Mouse (Mus musculus): ENCODE measurements around the gene Acp7. TPM values are rescaled to one million over a fixed set of nuclear protein-coding genes. Genes with fewer than 3 reads are reported as not detected.
"Not testable (repeated sequence)": the region's sequence is repeated elsewhere in the genome, so short reads cannot be mapped to it uniquely, and the experiment has no call there.

Acp7 gene
- not detected in 2 replicates for polyA plus RNA-seq (2014; fragmentation: Nextera tagmentation; extraction: Ambion mirVana)

DNA sequence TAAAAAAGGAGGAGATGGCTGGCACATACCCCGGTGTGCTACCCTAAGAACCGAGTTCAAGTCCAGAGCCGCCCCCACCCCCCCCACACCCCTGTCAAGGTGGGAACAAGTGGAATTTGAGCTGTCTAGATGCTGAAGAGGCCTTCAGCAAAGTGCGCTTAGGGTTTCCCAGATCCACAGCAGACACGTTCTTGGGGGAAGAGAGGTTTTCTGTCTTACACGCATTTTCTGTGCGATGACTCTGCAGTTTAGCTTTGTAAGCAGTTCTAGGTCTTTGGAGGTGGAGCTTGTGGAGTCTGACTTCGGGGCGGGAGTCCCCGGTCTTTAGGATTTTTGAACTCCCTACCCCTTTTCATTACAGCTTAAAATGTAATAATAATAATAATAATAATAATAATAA, at the start of gene Acp7:
Gene Acp7 (minus strand): TSS at position 260 of the 400 bp plus-strand sequence.
- no peaks in the 10 kb centered on the region for H3K9me3 ChIP-seq (ENCODE audit: control insufficient read depth, low read depth, low read length)
- H3K4me3 ChIP-seq (ENCODE audit: low read depth, low read length), result peak within 1 kb of the TSS; percentile 13
- H3K27me3 ChIP-seq (ENCODE audit: control insufficient read depth, insufficient read depth, low read length), result peaks cover 28% of the 10 kb centered on the region
- no peaks in the 10 kb centered on the region for H3K36me3 ChIP-seq (ENCODE audit: control insufficient read depth, insufficient read depth, low read length)
- H3K4me2 ChIP-seq (replicated peaks; ENCODE audit: low read depth, low read length), result peak within 1 kb of the TSS; percentile 28
- no peak within 1 kb of the TSS for H3K9ac ChIP-seq (replicated peaks; ENCODE audit: low read depth, low read length)
- no peaks in the 10 kb centered on the region for H3K4me1 ChIP-seq (ENCODE audit: control insufficient read depth, insufficient read depth, low read length)
- H3K27ac ChIP-seq (ENCODE audit: low read length), result no peak within 1 kb of the TSS
- 32% methylated on average over 10 of the region's 10 CpGs for WGBS
- ATAC-seq (ENCODE audit: insufficient number of reproducible peaks, insufficient read depth, low FRiP score, low read depth), result no peak

DNA sequence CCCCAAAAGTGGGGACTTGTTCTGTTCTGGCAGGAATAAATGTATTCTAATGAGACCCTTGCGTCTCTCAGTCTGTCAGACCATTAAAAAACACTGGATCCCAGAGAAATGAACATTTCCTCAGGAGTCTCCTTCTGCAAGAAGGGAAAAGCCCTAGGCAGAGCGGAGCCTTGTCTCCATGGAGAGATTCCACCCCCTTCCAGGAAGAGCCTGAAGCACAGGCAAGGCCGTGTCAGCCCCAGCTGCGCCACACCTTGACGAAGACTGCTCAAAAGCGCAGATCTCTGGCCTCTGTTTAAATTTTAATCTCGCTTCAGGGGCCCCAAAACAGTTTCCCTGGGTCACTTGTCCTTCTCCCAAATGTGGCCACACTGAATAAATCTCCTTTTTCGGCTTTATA, 46.5 kb upstream of the Acp7 start:
- H3K4me2 ChIP-seq (replicated peaks; ENCODE audit: low read depth, low read length), result no peak overlapping the region
- H3K9me3 ChIP-seq (ENCODE audit: control insufficient read depth, low read depth, low read length), result no peaks in the 10 kb centered on the region
- H3K9ac ChIP-seq (replicated peaks; ENCODE audit: low read depth, low read length), result no peak overlapping the region
- no peak for ATAC-seq (ENCODE audit: insufficient number of reproducible peaks, insufficient read depth, low FRiP score, low read depth)
- WGBS, result 91% methylated on average over 8 of the region's 8 CpGs
- no peak overlapping the region for H3K4me3 ChIP-seq (ENCODE audit: low read depth, low read length)
- no peak overlapping the region for H3K27ac ChIP-seq (ENCODE audit: low read length)
- no peaks in the 10 kb centered on the region for H3K4me1 ChIP-seq (ENCODE audit: control insufficient read depth, insufficient read depth, low read length)
- H3K36me3 ChIP-seq (ENCODE audit: control insufficient read depth, insufficient read depth, low read length), result no peaks in the 10 kb centered on the region
- H3K27me3 ChIP-seq (ENCODE audit: control insufficient read depth, insufficient read depth, low read length), result no peaks in the 10 kb centered on the region

- H3K9ac ChIP-seq (replicated peaks; ENCODE audit: low read depth, low read length), result no peak overlapping the region
- H3K27me3 ChIP-seq (ENCODE audit: control insufficient read depth, insufficient read depth, low read length), result no peaks in the 10 kb centered on the region
- 73% methylated on average over 13 of the region's 13 CpGs for WGBS
- no peak overlapping the region for H3K4me2 ChIP-seq (replicated peaks; ENCODE audit: low read depth, low read length)
- H3K27ac ChIP-seq (ENCODE audit: low read length), result no peak overlapping the region
- ATAC-seq (ENCODE audit: insufficient number of reproducible peaks, insufficient read depth, low FRiP score, low read depth), result no peak
- no peak overlapping the region for H3K4me3 ChIP-seq (ENCODE audit: low read depth, low read length)
- H3K36me3 ChIP-seq (ENCODE audit: control insufficient read depth, insufficient read depth, low read length), result no peaks in the 10 kb centered on the region
- no peaks in the 10 kb centered on the region for H3K9me3 ChIP-seq (ENCODE audit: control insufficient read depth, low read depth, low read length)
- H3K4me1 ChIP-seq (ENCODE audit: control insufficient read depth, insufficient read depth, low read length), result no peaks in the 10 kb centered on the region
Observed at GRCm38 (mm10) chr7:28676811-28677541, 45.8 kb upstream of the Acp7 start.

- H3K27ac ChIP-seq (ENCODE audit: low read length), result no peak overlapping the region
- no peaks in the 10 kb centered on the region for H3K9me3 ChIP-seq (ENCODE audit: control insufficient read depth, low read depth, low read length)
- no peaks in the 10 kb centered on the region for H3K36me3 ChIP-seq (ENCODE audit: control insufficient read depth, insufficient read depth, low read length)
- H3K27me3 ChIP-seq (ENCODE audit: control insufficient read depth, insufficient read depth, low read length), result no peaks in the 10 kb centered on the region
- no peaks in the 10 kb centered on the region for H3K4me1 ChIP-seq (ENCODE audit: control insufficient read depth, insufficient read depth, low read length)
- no peak overlapping the region for H3K9ac ChIP-seq (replicated peaks; ENCODE audit: low read depth, low read length)
- H3K4me2 ChIP-seq (replicated peaks; ENCODE audit: low read depth, low read length), result no peak overlapping the region
- WGBS, result 40% methylated on average over 11 of the region's 11 CpGs
- no peak for ATAC-seq (ENCODE audit: insufficient number of reproducible peaks, insufficient read depth, low FRiP score, low read depth)
- H3K4me3 ChIP-seq (ENCODE audit: low read depth, low read length), result no peak overlapping the region
Observed at GRCm38 (mm10) chr7:28675746-28676145, 44.6 kb upstream of the Acp7 start.

DNA sequence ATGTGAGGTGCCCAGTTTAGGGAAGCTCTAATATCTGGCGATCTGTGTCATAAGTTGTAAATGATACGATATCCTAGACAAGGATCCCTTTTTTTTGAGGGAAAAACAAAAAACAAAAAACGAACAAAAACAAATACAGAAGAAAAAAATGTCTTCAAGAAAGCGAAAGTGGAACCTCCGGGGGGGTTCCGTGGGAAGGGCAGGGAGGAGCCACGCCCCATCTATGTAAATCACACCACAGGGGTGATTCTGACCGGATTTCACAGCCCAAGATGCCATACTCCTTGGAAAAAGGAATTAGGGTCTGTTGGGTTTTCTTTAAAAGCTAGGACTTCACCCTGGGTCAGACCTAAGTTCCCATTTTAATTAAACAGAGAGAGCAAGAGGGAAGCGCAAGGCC, 43.9 kb upstream of the Acp7 start:
- Histone ChIP-seq H3K36me3 (ENCODE audit: control insufficient read depth, insufficient read depth, low read length) (no peaks in the 10 kb centered on the region), H3K4me2 (replicated peaks; ENCODE audit: low read depth, low read length) (no peak overlapping the region), H3K27ac (ENCODE audit: low read length) (no peak overlapping the region), H3K4me3 (ENCODE audit: low read depth, low read length) (no peak overlapping the region), H3K4me1 (ENCODE audit: control insufficient read depth, insufficient read depth, low read length) (no peaks in the 10 kb centered on the region), H3K9me3 (ENCODE audit: control insufficient read depth, low read depth, low read length) (no peaks in the 10 kb centered on the region), H3K9ac (replicated peaks; ENCODE audit: low read depth, low read length) (no peak overlapping the region), H3K27me3 (ENCODE audit: control insufficient read depth, insufficient read depth, low read length) (no peaks in the 10 kb centered on the region)
- WGBS, result 72% methylated on average over 9 of the region's 9 CpGs
- no peak for ATAC-seq (ENCODE audit: insufficient number of reproducible peaks, insufficient read depth, low FRiP score, low read depth)

GRCm38 (mm10) chr7:28672786-28673185, 41.7 kb upstream of the Acp7 start:
- H3K9ac ChIP-seq (replicated peaks; ENCODE audit: low read depth, low read length); H3K4me1 ChIP-seq (ENCODE audit: control insufficient read depth, insufficient read depth, low read length); H3K9me3 ChIP-seq (ENCODE audit: control insufficient read depth, low read depth, low read length); H3K27me3 ChIP-seq (ENCODE audit: control insufficient read depth, insufficient read depth, low read length); ATAC-seq (ENCODE audit: insufficient number of reproducible peaks, insufficient read depth, low FRiP score, low read depth); H3K36me3 ChIP-seq (ENCODE audit: control insufficient read depth, insufficient read depth, low read length); H3K27ac ChIP-seq (ENCODE audit: low read length); H3K4me3 ChIP-seq (ENCODE audit: low read depth, low read length); H3K4me2 ChIP-seq (replicated peaks; ENCODE audit: low read depth, low read length): not testable (repeated sequence)
- 55% methylated on average over 5 of the region's 5 CpGs for WGBS

- H3K27ac ChIP-seq (ENCODE audit: low read length), result no peak overlapping the region
- no peaks in the 10 kb centered on the region for H3K9me3 ChIP-seq (ENCODE audit: control insufficient read depth, low read depth, low read length)
- H3K9ac ChIP-seq (replicated peaks; ENCODE audit: low read depth, low read length), result no peak overlapping the region
- no peak overlapping the region for H3K4me2 ChIP-seq (replicated peaks; ENCODE audit: low read depth, low read length)
- H3K4me3 ChIP-seq (ENCODE audit: low read depth, low read length), result no peak overlapping the region
- no peak for ATAC-seq (ENCODE audit: insufficient number of reproducible peaks, insufficient read depth, low FRiP score, low read depth)
- no peaks in the 10 kb centered on the region for H3K4me1 ChIP-seq (ENCODE audit: control insufficient read depth, insufficient read depth, low read length)
- H3K36me3 ChIP-seq (ENCODE audit: control insufficient read depth, insufficient read depth, low read length), result no peaks in the 10 kb centered on the region
- no peaks in the 10 kb centered on the region for H3K27me3 ChIP-seq (ENCODE audit: control insufficient read depth, insufficient read depth, low read length)
- 82% methylated on average over 5 of the region's 5 CpGs for WGBS
Observed at GRCm38 (mm10) chr7:28672276-28672675, 41.1 kb upstream of the Acp7 start.

- no peak overlapping the region for H3K4me3 ChIP-seq (ENCODE audit: low read depth, low read length)
- H3K4me1 ChIP-seq (ENCODE audit: control insufficient read depth, insufficient read depth, low read length), result 0 out of 2 replicates have a peak, but pooled peaks cover 2% of the 10 kb centered on the region
- H3K9ac ChIP-seq (replicated peaks; ENCODE audit: low read depth, low read length), result no peak overlapping the region
- H3K4me2 ChIP-seq (replicated peaks; ENCODE audit: low read depth, low read length), result no peak overlapping the region
- H3K36me3 ChIP-seq (ENCODE audit: control insufficient read depth, insufficient read depth, low read length), result no peaks in the 10 kb centered on the region
- H3K9me3 ChIP-seq (ENCODE audit: control insufficient read depth, low read depth, low read length), result no peaks in the 10 kb centered on the region
- ATAC-seq (ENCODE audit: insufficient number of reproducible peaks, insufficient read depth, low FRiP score, low read depth), result no peak
- no peaks in the 10 kb centered on the region for H3K27me3 ChIP-seq (ENCODE audit: control insufficient read depth, insufficient read depth, low read length)
- no peak overlapping the region for H3K27ac ChIP-seq (ENCODE audit: low read length)
- WGBS, result 59% methylated on average over 4 of the region's 4 CpGs
Observed at GRCm38 (mm10) chr7:28671172-28671571, 40.0 kb upstream of the Acp7 start.

Measured in stomach, embryonic 14.5 days (tissue).